Mouse (Mus musculus) MEL (cell line): ENCODE measurements around the gene Inpp4a. TPM values are rescaled to one million over a fixed set of nuclear protein-coding genes. Genes with fewer than 3 reads are reported as not detected.

Experiments
- DNase-seq: peaks from one replicate; pipeline ENCODE4 v3.0.0; 2011; ENCODE audit warnings: low read depth, low spot score
- H3K27ac ChIP-seq: 2 replicates; pipeline ENCODE4 v1.5.1; 2012; ENCODE audit warnings: low read depth, mild to moderate bottlenecking, control low read depth, low read length, moderate library complexity; ENCODE audit not compliant: control insufficient read depth
- H3K27me3 ChIP-seq, 2 experiments: fragments of 150-350 bp in 1 of 2; sonication (generic) in 1 of 2; 2 replicates each; pipeline ENCODE4 v1.6.1; 2012; ENCODE audit warnings: low read length in 2 of 2, mild to moderate bottlenecking in 2 of 2, improper control_type of control experiment in 1 of 2, moderate library complexity in 1 of 2; ENCODE audit not compliant: insufficient read depth in 2 of 2, control insufficient read depth in 1 of 2
- H3K36me3 ChIP-seq, 2 experiments: 2 replicates each; pipeline ENCODE4 v1.6.1; 2012 to 2014; ENCODE audit warnings: low read length in 2 of 2, improper control_type of control experiment in 1 of 2, inconsistent platforms in 1 of 2, mild to moderate bottlenecking in 1 of 2; ENCODE audit not compliant: insufficient read depth in 2 of 2, control insufficient read depth in 1 of 2
- H3K4me1 ChIP-seq, 2 experiments: fragments of 150-350 bp in 1 of 2; sonication (generic) in 1 of 2; 2 replicates each; pipeline ENCODE4 v1.6.1; 2012; ENCODE audit warnings: low read length in 2 of 2, improper control_type of control experiment in 1 of 2, mild to moderate bottlenecking in 1 of 2; ENCODE audit not compliant: insufficient read depth in 2 of 2, control insufficient read depth in 1 of 2
- H3K4me3 ChIP-seq, 2 experiments: fragments of 150-350 bp in 1 of 2; sonication (generic) in 1 of 2; 2 replicates each; pipeline ENCODE4 v1.5.1; 2012; ENCODE audit warnings: low read depth in 2 of 2, low read length in 2 of 2, mild to moderate bottlenecking in 2 of 2, moderate library complexity in 2 of 2, control low read depth in 1 of 2, improper control_type of control experiment in 1 of 2; ENCODE audit not compliant: control insufficient read depth in 1 of 2, insufficient read depth in 1 of 2
- H3K79me2 ChIP-seq: 2 replicates; pipeline ENCODE4 v1.6.1; 2012; ENCODE audit warnings: mild to moderate bottlenecking, low read length, moderate library complexity; ENCODE audit not compliant: control insufficient read depth, poor library complexity, insufficient read depth
- H3K9ac ChIP-seq: 2 replicates; pipeline ENCODE4 v1.6.1; 2012; ENCODE audit warnings: low read depth, mild to moderate bottlenecking, control low read depth, low read length, moderate library complexity; ENCODE audit not compliant: control insufficient read depth, poor library complexity, severe bottlenecking
- H3K9me3 ChIP-seq: fragments of 150-350 bp; sonication (generic); replicated peaks from 2 replicates; pipeline ENCODE4 v1.6.1; 2012; ENCODE audit warnings: mild to moderate bottlenecking, low read length, improper control_type of control experiment, moderate library complexity; ENCODE audit not compliant: insufficient read depth
- BHLHE40 ChIP-seq: IDR thresholded peaks from 2 replicates; pipeline ENCODE4 v1.6.1; 2012; ENCODE audit warnings: low read depth, mild to moderate bottlenecking, inconsistent platforms, low read length, improper control_type of control experiment, borderline replicate concordance
- CHD2 ChIP-seq: IDR thresholded peaks from 2 replicates; pipeline ENCODE4 v1.6.1; 2011; ENCODE audit warnings: low read length, improper control_type of control experiment
- CTCF ChIP-seq, 3 experiments: IDR thresholded peaks in 2 of 3; conservative IDR thresholded peaks in 1 of 3; 2 replicates each; pipeline ENCODE4 v1.5.1; 2011 to 2012; ENCODE audit warnings: low read length in 3 of 3, low read depth in 2 of 3, mild to moderate bottlenecking in 2 of 3, improper control_type of control experiment in 1 of 3, inconsistent platforms in 1 of 3, mixed read lengths in 1 of 3, moderate library complexity in 1 of 3; ENCODE audit not compliant: control insufficient read depth in 1 of 3, insufficient read depth in 1 of 3, poor library complexity in 1 of 3, severe bottlenecking in 1 of 3
- ELF1 ChIP-seq: IDR thresholded peaks from 2 replicates; pipeline ENCODE4 v1.6.1; 2014; ENCODE audit warnings: low read depth, mild to moderate bottlenecking, inconsistent platforms, low read length, improper control_type of control experiment, moderate library complexity
- HCFC1 ChIP-seq: IDR thresholded peaks from 2 replicates; pipeline ENCODE4 v1.6.1; 2012; ENCODE audit warnings: low read depth, mild to moderate bottlenecking, inconsistent platforms, low read length, improper control_type of control experiment, moderate library complexity
- JUND ChIP-seq: IDR thresholded peaks from 2 replicates; pipeline ENCODE4 v1.6.1; 2011; ENCODE audit warnings: low read depth, mild to moderate bottlenecking, improper control_type of control experiment, low read length
- KAT2A ChIP-seq: conservative IDR thresholded peaks from 2 replicates; pipeline ENCODE4 v1.6.1; 2012; ENCODE audit warnings: low read depth, low read length, improper control_type of control experiment, inconsistent platforms
- MAX ChIP-seq: IDR thresholded peaks from 2 replicates; pipeline ENCODE4 v1.6.1; 2011; ENCODE audit warnings: low read length, improper control_type of control experiment
- MEF2A ChIP-seq: IDR thresholded peaks from 2 replicates; pipeline ENCODE4 v1.6.1; 2014; ENCODE audit warnings: low read depth, mild to moderate bottlenecking, inconsistent platforms, low read length, improper control_type of control experiment; ENCODE audit not compliant: poor library complexity, insufficient replicate concordance, severe bottlenecking; ENCODE audit errors: extremely low read depth
- MXI1 ChIP-seq: IDR thresholded peaks from 2 replicates; pipeline ENCODE4 v1.6.1; 2011; ENCODE audit warnings: mild to moderate bottlenecking, low read depth, low read length, improper control_type of control experiment
- MYB ChIP-seq: IDR thresholded peaks from 2 replicates; pipeline ENCODE4 v1.6.1; 2011; ENCODE audit warnings: mild to moderate bottlenecking, low read depth, low read length, improper control_type of control experiment
- MYC ChIP-seq: IDR thresholded peaks from 2 replicates; pipeline ENCODE4 v1.6.1; 2011; ENCODE audit warnings: low read depth, mild to moderate bottlenecking, low read length, improper control_type of control experiment, moderate library complexity
- NELFE ChIP-seq: IDR thresholded peaks from 2 replicates; pipeline ENCODE4 v1.6.1; 2011; ENCODE audit warnings: low read depth, low read length, improper control_type of control experiment
- NRF1 ChIP-seq: IDR thresholded peaks from 2 replicates; pipeline ENCODE4 v1.6.1; 2014; ENCODE audit warnings: low read depth, mild to moderate bottlenecking, inconsistent platforms, low read length, improper control_type of control experiment, moderate library complexity; ENCODE audit not compliant: poor library complexity, insufficient read depth, severe bottlenecking
- POLR2A ChIP-seq, 2 experiments: IDR thresholded peaks; 2 replicates each; pipeline ENCODE4 v1.6.1; 2011 to 2012; ENCODE audit warnings: low read length in 2 of 2, mild to moderate bottlenecking in 2 of 2, control low read depth in 1 of 2, improper control_type of control experiment in 1 of 2, low read depth in 1 of 2, moderate library complexity in 1 of 2; ENCODE audit not compliant: control insufficient read depth in 1 of 2, insufficient read depth in 1 of 2, poor library complexity in 1 of 2
- POLR2AphosphoS5 ChIP-seq: IDR thresholded peaks from 2 replicates; pipeline ENCODE4 v1.6.1; 2012; ENCODE audit warnings: low read depth, borderline replicate concordance, mild to moderate bottlenecking, inconsistent platforms, low read length, moderate library complexity, mixed read lengths
- RAD21 ChIP-seq: IDR thresholded peaks from 2 replicates; pipeline ENCODE4 v1.6.1; 2011; ENCODE audit warnings: mild to moderate bottlenecking, low read depth, low read length, improper control_type of control experiment
- SIN3A ChIP-seq: IDR thresholded peaks from 2 replicates; pipeline ENCODE4 v1.6.1; 2012; ENCODE audit warnings: low read length, improper control_type of control experiment, inconsistent platforms
- TAL1 ChIP-seq: IDR thresholded peaks from 2 replicates; pipeline ENCODE4 v1.6.1; 2012; ENCODE audit warnings: mild to moderate bottlenecking, inconsistent platforms, low read length, moderate library complexity, mixed read lengths
- TBP ChIP-seq: IDR thresholded peaks from 2 replicates; pipeline ENCODE4 v1.8.0; 2011; ENCODE audit warnings: low read depth, low read length, improper control_type of control experiment
- TCF12 ChIP-seq: IDR thresholded peaks from 2 replicates; pipeline ENCODE4 v1.6.1; 2014; ENCODE audit warnings: low read depth, mild to moderate bottlenecking, inconsistent platforms, low read length, improper control_type of control experiment, moderate library complexity
- USF1 ChIP-seq: IDR thresholded peaks from 2 replicates; pipeline ENCODE4 v1.6.1; 2014; ENCODE audit warnings: low read depth, mild to moderate bottlenecking, inconsistent platforms, low read length, improper control_type of control experiment, moderate library complexity
- USF2 ChIP-seq, 2 experiments: IDR thresholded peaks; 2 replicates each; pipeline ENCODE4 v1.6.1; 2011 to 2012; ENCODE audit warnings: improper control_type of control experiment in 2 of 2, low read length in 2 of 2, borderline replicate concordance in 1 of 2, inconsistent platforms in 1 of 2, low read depth in 1 of 2, mild to moderate bottlenecking in 1 of 2; ENCODE audit not compliant: insufficient read depth in 1 of 2
- ZKSCAN1 ChIP-seq: IDR thresholded peaks from 2 replicates; pipeline ENCODE4 v1.6.1; 2012; ENCODE audit warnings: low read depth, mild to moderate bottlenecking, inconsistent platforms, low read length, improper control_type of control experiment, moderate library complexity
- ZNF384 ChIP-seq: IDR thresholded peaks from 2 replicates; pipeline ENCODE4 v1.6.1; 2012; ENCODE audit warnings: low read depth, mild to moderate bottlenecking, inconsistent platforms, low read length, improper control_type of control experiment
- polyA plus RNA-seq, 2 experiments: library from polyadenylated mRNA; stranded (reverse) in 1 of 2; unstranded in 1 of 2; fragments of >175 nt in 1 of 2; fragments of >200 nt in 1 of 2; gene quantifications; 2 replicates each; pipeline versions ENCODE4 v1.2.1 to v1.2.4; 2012; ENCODE audit warnings: low replicate concordance in 2 of 2, low read depth in 1 of 2; ENCODE audit not compliant: insufficient read length in 2 of 2, insufficient read depth in 1 of 2, missing spikeins in 1 of 2
- total RNA-seq: library from RNA; depleted of rRNA; stranded (reverse); fragments of 300-350 nt; gene quantifications from 2 replicates; pipeline ENCODE4 v1.2.3, GENCODE M21; 2012

Gene Inpp4a
- total and polyA plus RNA-seq, 3 experiments: 1.6 to 5.0 TPM; not detected in 1

- Histone ChIP-seq H3K27me3 (no peaks in the 10 kb centered on the region), H3K27ac (no peak overlapping the region), H3K79me2 (no peaks in the 10 kb centered on the region), H3K4me3 (no peak overlapping the region), H3K9ac (no peak overlapping the region), H3K9me3 (no peaks in the 10 kb centered on the region), H3K4me1 (no peaks in the 10 kb centered on the region), H3K36me3 (no peaks in the 10 kb centered on the region)
- TF ChIP-seq ZKSCAN1: no peak
- no peak for TF ChIP-seq ZNF384
- TF ChIP-seq SIN3A: no peak
- TF ChIP-seq POLR2AphosphoS5: no peak
- TF ChIP-seq JUND: no peak
- TF ChIP-seq TCF12: no peak
- TF ChIP-seq MYC: no peak
- no peak for TF ChIP-seq MEF2A
- no peak for TF ChIP-seq MYB
- TF ChIP-seq USF2 (IDR thresholded peaks at IDR 0.05; ENCODE audit: borderline replicate concordance in 1 of 2, insufficient read depth in 1 of 2, low read depth in 1 of 2, low read length in 2 of 2): no peak
- no peak for TF ChIP-seq TAL1
- no peak for TF ChIP-seq NRF1
- TF ChIP-seq NELFE: no peak
- no peak for TF ChIP-seq CTCF (IDR thresholded peaks at IDR 0.05 in 2 of 3, conservative IDR thresholded peaks at IDR 0.05 in 1 of 3; ENCODE audit: control insufficient read depth in 1 of 3, insufficient read depth in 1 of 3, low read depth in 2 of 3, low read length in 3 of 3, poor library complexity in 1 of 3, severe bottlenecking in 1 of 3)
- TF ChIP-seq BHLHE40: no peak
- DNase-seq: no peak
These were observed 37.6 kb downstream of the Inpp4a start for GRCm38 (mm10) chr1:37337273-37337672.

DNA sequence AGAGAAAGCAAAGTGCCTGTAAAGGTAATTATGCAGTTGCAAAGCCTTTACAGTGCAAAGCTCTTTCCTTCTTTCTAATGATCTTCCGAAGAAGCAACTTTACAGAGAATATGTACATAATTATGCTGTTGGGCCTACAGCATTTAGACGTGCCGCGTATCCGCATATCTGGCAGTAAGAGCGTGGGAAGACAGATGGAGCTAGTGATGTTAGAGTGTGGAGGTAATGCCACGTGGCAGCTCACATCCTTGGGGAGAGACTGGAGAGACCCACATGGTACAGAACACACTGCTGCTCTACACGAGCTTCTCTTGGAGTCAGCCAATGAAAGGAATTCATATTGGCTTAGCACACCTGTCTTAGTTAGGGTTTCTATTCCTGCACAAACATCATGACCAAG is 39.5 kb downstream of the Inpp4a start:
- no peaks in the 10 kb centered on the region for H3K36me3 ChIP-seq
- no peak overlapping the region for H3K4me3 ChIP-seq
- TF ChIP-seq HCFC1 (no peak), MAX (no peak), ELF1 (no peak), SIN3A (no peak), KAT2A (no peak), CHD2 (no peak), RAD21 (no peak), USF1 (no peak), POLR2AphosphoS5 (no peak), MYC (no peak), MXI1 (no peak), MYB (no peak), TBP (no peak), CTCF (IDR thresholded peaks at IDR 0.05 in 2 of 3, conservative IDR thresholded peaks at IDR 0.05 in 1 of 3; ENCODE audit: control insufficient read depth in 1 of 3, insufficient read depth in 1 of 3, low read depth in 2 of 3, low read length in 3 of 3, poor library complexity in 1 of 3, severe bottlenecking in 1 of 3) (no peak), POLR2A (IDR thresholded peaks at IDR 0.05; ENCODE audit: control insufficient read depth in 1 of 2, insufficient read depth in 1 of 2, low read depth in 1 of 2, low read length in 2 of 2, poor library complexity in 1 of 2) (no peak)
- TF ChIP-seq, all 39 proteins: peak for 0
- H3K27ac ChIP-seq: no peak overlapping the region
- no peaks in the 10 kb centered on the region for H3K27me3 ChIP-seq
- no peaks in the 10 kb centered on the region for H3K79me2 ChIP-seq
- no peak for DNase-seq
- no peaks in the 10 kb centered on the region for H3K4me1 ChIP-seq
- no peak overlapping the region for H3K9ac ChIP-seq
- H3K9me3 ChIP-seq: no peaks in the 10 kb centered on the region
